Mouse (Mus musculus): ENCODE results near the gene Ranbp3.

- TF ChIP-seq CTCF (IDR thresholded peaks at IDR 0.05; ENCODE audit: control insufficient read depth, insufficient read depth, insufficient replicate concordance, low read depth, low read length): no peak
- no peak for TF ChIP-seq POLR2A (IDR thresholded peaks at IDR 0.05; ENCODE audit: control insufficient read depth, low read depth, low read length)
These were observed 5.5 kb upstream of the Ranbp3 start for GRCm38 (mm10) chr17:56667591-56667990.
